Mouse (Mus musculus): ENCODE measurements around the gene Brdt. TPM values are rescaled to one million over a fixed set of nuclear protein-coding genes. Genes with fewer than 3 reads are reported as not detected.
A peak's percentile ranks its signal among the peaks of the same experiment; 100 is the strongest.

Gene Brdt
- polyA plus RNA-seq, 1 experiment: 0.96 TPM

DNA sequence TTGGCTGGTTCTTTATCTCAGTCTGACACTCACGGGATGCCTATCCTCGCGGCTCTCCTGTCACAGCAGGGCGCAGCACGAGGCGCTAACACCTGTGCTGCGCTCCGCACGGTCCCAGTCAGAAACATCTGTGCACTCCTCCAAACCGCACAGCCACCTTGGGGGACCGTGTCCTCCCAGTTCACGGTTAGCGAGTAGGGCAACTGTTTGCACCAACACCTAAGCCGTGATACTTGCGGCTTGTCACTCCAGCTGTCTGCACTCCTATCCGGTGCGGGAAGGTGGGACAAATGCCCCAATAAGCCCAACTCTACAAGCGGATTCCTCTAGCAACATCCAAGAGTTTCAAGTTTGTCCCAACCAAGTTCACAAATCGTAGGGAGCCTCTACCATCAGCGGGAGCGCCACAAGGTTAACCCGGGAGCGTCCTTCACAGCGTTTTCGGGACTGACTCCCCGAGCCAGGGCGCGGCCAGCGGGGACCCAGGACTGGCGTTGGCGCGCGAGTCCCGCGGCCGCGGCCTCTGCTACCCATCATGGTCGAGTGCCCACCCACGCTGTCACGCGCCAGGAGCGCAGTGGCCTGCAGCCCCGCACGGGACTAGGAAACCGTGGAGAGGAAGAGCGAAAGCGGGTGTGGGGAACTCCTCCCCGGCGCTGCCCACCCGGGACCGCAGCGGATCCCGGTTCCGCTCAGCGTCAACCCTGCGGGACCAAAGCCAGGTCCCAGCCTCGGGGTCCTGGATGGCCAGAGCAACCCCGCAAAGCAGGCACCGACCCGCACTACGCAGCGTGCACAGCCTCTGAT lies 42.3 kb upstream of the Brdt start:
- Histone ChIP-seq H3K27me3 (ENCODE audit: control insufficient read depth, insufficient read depth, low read length) (peaks cover 17% of the 10 kb centered on the region), H3K36me3 (ENCODE audit: control insufficient read depth, insufficient read depth, low read length) (no peaks in the 10 kb centered on the region), H3K4me3 (ENCODE audit: low read depth, low read length) (peak overlapping the region; percentile 92), H3K27ac (ENCODE audit: insufficient read depth, low read depth, low read length) (peak overlapping the region; percentile 68), H3K4me1 (ENCODE audit: control insufficient read depth, insufficient read depth, insufficient read length, low read length) (peaks cover 4% of the 10 kb centered on the region; the same call in 1 of the 2 replicates)
- WGBS: 4% methylated on average over 62 of the region's 62 CpGs
- TF ChIP-seq CTCF (IDR thresholded peaks at IDR 0.05; ENCODE audit: extremely low read depth, insufficient read length, insufficient replicate concordance, low read depth, low read length) (no peak), POLR2A (IDR thresholded peaks at IDR 0.05; ENCODE audit: low read depth, low read length) (no peak)

DNA sequence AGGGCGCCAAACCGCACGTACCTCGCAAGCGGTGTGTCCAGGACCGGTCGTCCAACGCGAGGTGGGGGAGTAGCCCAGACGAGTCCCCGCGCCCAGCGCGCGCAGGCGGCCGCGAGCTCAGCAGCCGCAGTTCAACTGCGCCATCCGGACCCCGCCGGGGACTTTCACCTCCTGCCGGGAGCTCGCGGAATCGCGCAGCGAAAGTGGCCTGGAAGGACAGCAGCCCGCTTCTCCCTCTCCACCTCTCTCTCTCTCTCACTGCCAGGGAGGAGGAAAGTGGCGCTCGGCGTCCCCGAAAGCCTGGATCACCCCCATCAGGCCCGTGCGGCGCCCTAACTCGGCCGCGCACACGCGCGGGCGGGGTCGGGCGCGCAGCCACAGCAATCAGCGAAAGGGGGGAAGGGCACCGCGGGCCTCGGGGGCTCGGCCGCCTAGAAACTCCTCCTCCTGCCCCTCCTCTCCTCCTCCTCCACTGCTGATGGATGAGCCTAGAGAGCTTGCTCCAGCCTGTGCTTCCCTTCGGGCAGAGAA lies 41.7 kb upstream of the Brdt start, which contains the start of gene Tgfbr3:
Gene Tgfbr3 (minus strand): TSS at position 396 of the 531 bp plus-strand sequence.
- TF ChIP-seq CTCF (IDR thresholded peaks at IDR 0.05; ENCODE audit: extremely low read depth, insufficient read length, insufficient replicate concordance, low read depth, low read length) (0 out of 2 replicates have a peak, but pooled peaks have one; percentile 27), POLR2A (IDR thresholded peaks at IDR 0.05; ENCODE audit: low read depth, low read length) (no peak; the same call in 1 of the 2 replicates)
- H3K4me3 ChIP-seq (ENCODE audit: low read depth, low read length): peak within 1 kb of the TSS; percentile 92
- H3K4me1 ChIP-seq (ENCODE audit: control insufficient read depth, insufficient read depth, insufficient read length, low read length): peaks cover 4% of the 10 kb centered on the region; the same call in 1 of the 2 replicates
- WGBS: under 1% methylated on average over 54 of the region's 54 CpGs
- H3K27me3 ChIP-seq (ENCODE audit: control insufficient read depth, insufficient read depth, low read length): peaks cover 17% of the 10 kb centered on the region
- peak within 1 kb of the TSS; percentile 68 for H3K27ac ChIP-seq (ENCODE audit: insufficient read depth, low read depth, low read length)
- no peaks in the 10 kb centered on the region for H3K36me3 ChIP-seq (ENCODE audit: control insufficient read depth, insufficient read depth, low read length)

DNA sequence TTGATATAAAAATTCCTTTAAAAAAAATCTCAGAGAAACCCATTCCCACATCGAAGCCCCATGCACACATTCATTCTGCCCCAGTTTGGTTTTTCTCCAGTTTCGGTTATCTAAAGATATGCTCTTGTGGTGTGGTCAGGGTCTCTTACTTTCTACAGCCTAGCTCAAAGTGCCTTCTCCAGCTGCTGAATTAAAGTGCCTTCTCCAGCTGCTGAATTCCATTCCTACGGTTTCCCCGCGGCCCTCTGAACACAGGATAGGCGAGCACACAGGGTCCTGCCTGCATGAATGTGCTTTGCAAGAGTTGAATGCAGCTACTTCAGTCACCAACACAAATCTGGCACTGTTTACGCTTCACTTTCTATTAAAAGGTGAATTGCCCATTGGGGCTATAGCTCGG lies 41.0 kb upstream of the Brdt start:
- TF ChIP-seq CTCF (IDR thresholded peaks at IDR 0.05; ENCODE audit: extremely low read depth, insufficient read length, insufficient replicate concordance, low read depth, low read length): no peak
- no peak for TF ChIP-seq POLR2A (IDR thresholded peaks at IDR 0.05; ENCODE audit: low read depth, low read length)
- H3K27ac ChIP-seq (ENCODE audit: insufficient read depth, low read depth, low read length): no peak overlapping the region
- 62% methylated on average over 8 of the region's 8 CpGs for WGBS
- H3K27me3 ChIP-seq (ENCODE audit: control insufficient read depth, insufficient read depth, low read length): peaks cover 17% of the 10 kb centered on the region
- H3K4me3 ChIP-seq (ENCODE audit: low read depth, low read length): no peak overlapping the region
- H3K4me1 ChIP-seq (ENCODE audit: control insufficient read depth, insufficient read depth, insufficient read length, low read length): peaks cover 4% of the 10 kb centered on the region; the same call in 1 of the 2 replicates
- H3K36me3 ChIP-seq (ENCODE audit: control insufficient read depth, insufficient read depth, low read length): no peaks in the 10 kb centered on the region

DNA sequence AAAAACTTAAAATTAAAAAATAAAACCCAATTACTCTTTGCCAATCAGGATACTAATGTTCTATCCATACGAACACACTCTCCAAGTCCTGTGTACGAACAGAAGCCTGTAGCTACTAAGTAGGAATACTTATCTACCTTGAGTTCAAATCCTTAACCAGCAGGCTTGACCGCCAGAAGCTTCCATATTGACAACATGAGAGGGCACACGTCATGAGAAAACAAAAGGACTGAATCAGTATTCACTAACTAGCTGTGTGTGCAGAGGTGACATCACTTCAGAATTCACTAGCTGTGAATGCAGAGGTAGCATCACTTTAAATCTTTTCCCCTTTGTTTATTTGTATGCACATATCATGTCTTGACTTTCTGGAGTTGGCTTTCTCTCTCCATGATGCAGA lies 36.9 kb upstream of the Brdt start:
- Histone ChIP-seq H3K27ac (ENCODE audit: insufficient read depth, low read depth, low read length) (no peak overlapping the region), H3K27me3 (ENCODE audit: control insufficient read depth, insufficient read depth, low read length) (peaks cover 7% of the 10 kb centered on the region), H3K4me1 (ENCODE audit: control insufficient read depth, insufficient read depth, insufficient read length, low read length) (peaks cover 3% of the 10 kb centered on the region), H3K4me3 (ENCODE audit: low read depth, low read length) (no peak overlapping the region), H3K36me3 (ENCODE audit: control insufficient read depth, insufficient read depth, low read length) (no peaks in the 10 kb centered on the region)
- WGBS: 88% methylated on average over 4 of the region's 4 CpGs
- TF ChIP-seq CTCF (IDR thresholded peaks at IDR 0.05; ENCODE audit: extremely low read depth, insufficient read length, insufficient replicate concordance, low read depth, low read length): no peak
- no peak for TF ChIP-seq POLR2A (IDR thresholded peaks at IDR 0.05; ENCODE audit: low read depth, low read length)

DNA sequence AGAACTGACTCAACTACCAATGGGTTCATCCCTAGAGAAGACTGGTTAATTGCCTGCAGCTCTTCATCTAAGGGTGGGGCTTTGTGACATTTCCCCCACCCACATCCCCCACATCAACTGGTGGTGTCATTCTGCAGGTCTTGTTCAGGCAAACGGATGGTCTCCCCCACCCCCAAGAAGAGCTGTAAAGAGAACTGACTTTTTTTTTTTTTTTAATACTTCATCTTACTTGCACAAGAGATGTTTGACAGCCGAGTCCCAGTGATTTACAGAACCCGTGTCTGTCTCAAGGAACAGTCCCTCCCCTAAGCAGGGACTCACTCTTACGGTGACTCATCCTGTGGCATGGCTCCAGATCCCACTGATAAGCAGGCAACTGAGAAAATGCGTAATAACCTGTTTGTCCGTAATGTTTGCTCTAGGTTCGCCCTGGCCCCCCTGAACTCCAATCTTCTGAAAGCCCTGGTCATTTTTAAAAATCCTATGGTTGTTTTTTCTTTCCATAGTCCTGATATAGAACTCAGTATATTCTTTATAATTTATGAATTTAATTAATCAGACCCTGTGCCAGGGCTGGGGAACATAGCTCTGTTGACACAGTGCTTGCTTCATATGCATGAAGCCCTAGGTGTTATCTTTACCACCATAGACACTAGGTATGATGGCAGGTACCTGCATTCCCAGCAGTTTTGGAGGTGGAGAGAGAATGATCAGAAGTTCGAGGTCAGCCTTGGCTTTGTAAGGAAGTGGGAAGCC lies 35.7 kb upstream of the Brdt start:
- H3K27me3 ChIP-seq (ENCODE audit: control insufficient read depth, insufficient read depth, low read length): no peaks in the 10 kb centered on the region; the same call in 1 of the 2 replicates
- H3K36me3 ChIP-seq (ENCODE audit: control insufficient read depth, insufficient read depth, low read length): no peaks in the 10 kb centered on the region
- H3K4me1 ChIP-seq (ENCODE audit: control insufficient read depth, insufficient read depth, insufficient read length, low read length): peaks cover 2% of the 10 kb centered on the region; the same call in 1 of the 2 replicates
- TF ChIP-seq CTCF (IDR thresholded peaks at IDR 0.05; ENCODE audit: extremely low read depth, insufficient read length, insufficient replicate concordance, low read depth, low read length) (no peak), POLR2A (IDR thresholded peaks at IDR 0.05; ENCODE audit: low read depth, low read length) (no peak)
- H3K27ac ChIP-seq (ENCODE audit: insufficient read depth, low read depth, low read length): 0 out of 2 replicates have a peak overlapping the region, but pooled peaks have one; percentile 29
- H3K4me3 ChIP-seq (ENCODE audit: low read depth, low read length): no peak overlapping the region
- 13% methylated on average over 8 of the region's 8 CpGs for WGBS

- Histone ChIP-seq H3K27ac (ENCODE audit: insufficient read depth, low read depth, low read length) (0 out of 2 replicates have a peak overlapping the region, but pooled peaks have one; percentile 29), H3K36me3 (ENCODE audit: control insufficient read depth, insufficient read depth, low read length) (no peaks in the 10 kb centered on the region), H3K27me3 (ENCODE audit: control insufficient read depth, insufficient read depth, low read length) (no peaks in the 10 kb centered on the region; the same call in 1 of the 2 replicates), H3K4me3 (ENCODE audit: low read depth, low read length) (peak overlapping the region; percentile 31; the same call in 1 of the 2 replicates), H3K4me1 (ENCODE audit: control insufficient read depth, insufficient read depth, insufficient read length, low read length) (peaks cover 2% of the 10 kb centered on the region; the same call in 1 of the 2 replicates)
- WGBS: 35% methylated on average over 16 of the region's 16 CpGs
- TF ChIP-seq CTCF (IDR thresholded peaks at IDR 0.05; ENCODE audit: extremely low read depth, insufficient read length, insufficient replicate concordance, low read depth, low read length): no peak
- TF ChIP-seq POLR2A (IDR thresholded peaks at IDR 0.05; ENCODE audit: low read depth, low read length): no peak
Observed at GRCm38 (mm10) chr5:107295817-107296511, 35.0 kb upstream of the Brdt start.

Data from small intestine, adult 2 months (tissue).